Mouse (Mus musculus) activated CD4-positive, CD25-positive, alpha-beta regulatory T cell (primary cell): ENCODE results near the gene Gm5934. TPM values are rescaled to one million over a fixed set of nuclear protein-coding genes. Genes with fewer than 3 reads are reported as not detected.

Experiments
- polyA plus RNA-seq, 2 experiments: library from polyadenylated mRNA; unstranded; fragments of 100-300 nt; shearing (Covaris generic); gene quantifications; one replicate each; pipeline ENCODE4 v1.2.1; 2017

Gm5934 gene
- not detected for polyA plus RNA-seq

GRCm38 (mm10) chrX:24500660-24501059 lies at the start of gene Gm5934:
Gene Gm5934 (minus strand): TSS chrX:24500760.

Other genes with a start within 250 kb of the Gm5934 start
- not detected for gene Gm4297, start 74.1 kb upstream of the Gm5934 start, polyA plus RNA-seq